In the genomic region with DNA sequence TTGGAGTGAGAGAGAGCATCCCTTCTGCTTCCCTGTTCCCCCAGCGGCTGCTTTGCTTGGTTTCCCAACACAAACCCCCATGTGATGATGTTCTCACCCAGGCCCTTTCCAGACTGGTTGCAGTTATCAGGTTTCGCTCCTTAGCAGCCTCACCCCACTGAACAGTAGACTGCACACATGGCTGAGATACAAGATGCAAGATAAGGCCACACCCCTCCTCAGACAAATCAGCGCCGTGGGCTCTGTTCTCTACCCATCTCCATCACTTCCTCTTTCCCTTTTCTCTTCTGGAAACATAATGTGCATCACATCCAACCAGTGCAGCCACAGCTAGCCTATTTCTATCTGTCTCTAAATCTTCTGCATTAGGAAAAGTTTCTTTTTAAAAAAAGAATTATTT, we compare ENCODE assay signal across 25 mouse cellular contexts. TPM values are rescaled to one million over a fixed set of nuclear protein-coding genes. Genes with fewer than 3 reads are reported as not detected.
DNase-seq lines count a peak whose midpoint lies in the region; ATAC-seq and TF ChIP-seq lines count a peak whose summit lies in the region.
"Had no signal": no experiment of that assay in that cellular context is flagged by ENCODE, and none has a peak within 500 bp of the region (broad histone marks: within the 10 kb centered on the region; RNA-seq: fewer than 3 reads in every experiment).

No protein-coding gene starts in this region.

- no peak overlapping the region for H3K9ac ChIP-seq in kidney, embryonic 15.5 days
- no peak overlapping the region for H3K9ac ChIP-seq in kidney, embryonic 14.5 days (ENCODE audit: low read depth, low read length)
- no peak overlapping the region for H3K9ac ChIP-seq in CH12.LX (ENCODE audit: insufficient read depth, low read depth)
- H3K9ac ChIP-seq: embryonic facial prominence, embryonic 13.5 days; forebrain, embryonic 13.5 days; forebrain, postnatal 0 days; heart, embryonic 15.5 days; hindbrain, embryonic 14.5 days had no signal

- TF ChIP-seq EP300 in CH12.LX (IDR thresholded peaks at IDR 0.05; ENCODE audit: low read length): no peak

- TF ChIP-seq CTCF in CH12.LX (conservative IDR thresholded peaks at IDR 0.05 in 1 of 2, IDR thresholded peaks at IDR 0.05 in 1 of 2; ENCODE audit: low read depth in 2 of 2, low read length in 2 of 2): no peak
- no peak for TF ChIP-seq CTCF in layer of hippocampus, adult 2 months (conservative IDR thresholded peaks at IDR 0.05)

- H3K4me3 ChIP-seq in kidney, embryonic 15.5 days (replicated peaks): no peak overlapping the region
- H3K4me3 ChIP-seq in kidney, embryonic 14.5 days (ENCODE audit: low read length): no peak overlapping the region
- no peak overlapping the region for H3K4me3 ChIP-seq in CH12.LX (replicated peaks in 1 of 3; ENCODE audit: low read depth in 2 of 3, low read length in 2 of 3, poor library complexity in 1 of 3)
- no peak overlapping the region for H3K4me3 ChIP-seq in layer of hippocampus, adult 2 months
- H3K4me3 ChIP-seq: embryonic facial prominence, embryonic 13.5 days; forebrain, embryonic 13.5 days; gastrocnemius, adult 2 months; heart, embryonic 10.5 days; heart, embryonic 15.5 days; hindbrain, embryonic 10.5 days had no signal

- no peak for TF ChIP-seq POLR2A in CH12.LX (IDR thresholded peaks at IDR 0.05; ENCODE audit: low read depth, low read length)

- H3K27me3 ChIP-seq in kidney, embryonic 15.5 days: no peaks in the 10 kb centered on the region
- H3K27me3 ChIP-seq in kidney, embryonic 14.5 days (ENCODE audit: control insufficient read depth, insufficient read depth, low read length): no peaks in the 10 kb centered on the region
- peaks cover 90% of the 10 kb centered on the region for H3K27me3 ChIP-seq in CH12.LX (replicated peaks)
- H3K27me3 ChIP-seq: forebrain, embryonic 13.5 days; heart, embryonic 15.5 days had no signal

- no peaks in the 10 kb centered on the region for H3K9me3 ChIP-seq in kidney, embryonic 15.5 days (replicated peaks)
- no peaks in the 10 kb centered on the region for H3K9me3 ChIP-seq in kidney, embryonic 14.5 days (ENCODE audit: control insufficient read depth, low read length)
- peaks cover 8% of the 10 kb centered on the region for H3K9me3 ChIP-seq in CH12.LX (replicated peaks; ENCODE audit: low read length)
- H3K9me3 ChIP-seq: embryonic facial prominence, embryonic 13.5 days; forebrain, embryonic 13.5 days; heart, embryonic 10.5 days; heart, embryonic 15.5 days; hindbrain, embryonic 10.5 days had no signal

- no peak overlapping the region for H3K4me2 ChIP-seq in kidney, embryonic 15.5 days
- no peak overlapping the region for H3K4me2 ChIP-seq in kidney, embryonic 14.5 days (replicated peaks; ENCODE audit: low read depth, low read length)
- no peak overlapping the region for H3K4me2 ChIP-seq in CH12.LX (ENCODE audit: insufficient read depth, low read depth, poor library complexity, severe bottlenecking)
- H3K4me2 ChIP-seq: embryonic facial prominence, embryonic 13.5 days; forebrain, embryonic 13.5 days; heart, embryonic 15.5 days; hindbrain, embryonic 14.5 days had no signal

- no peak for TF ChIP-seq RAD21 in CH12.LX (IDR thresholded peaks at IDR 0.05; ENCODE audit: low read depth, low read length)

- WGBS in kidney, embryonic 15.5 days: 38% methylated on average over 4 of the region's 4 CpGs
- WGBS in kidney, embryonic 14.5 days: 47% methylated on average over 4 of the region's 4 CpGs

- no peaks in the 10 kb centered on the region for H3K79me2 ChIP-seq in CH12.LX (replicated peaks; ENCODE audit: control insufficient read depth, extremely low read depth, insufficient read depth, poor library complexity, severe bottlenecking)

- H3K4me1 ChIP-seq in kidney, embryonic 15.5 days: no peaks in the 10 kb centered on the region
- H3K4me1 ChIP-seq in kidney, embryonic 14.5 days (ENCODE audit: control insufficient read depth, insufficient read depth, low read length): no peaks in the 10 kb centered on the region
- H3K4me1 ChIP-seq in CH12.LX (ENCODE audit: control insufficient read depth in 1 of 2, insufficient read depth in 2 of 2): peaks cover 4 to 10% of the 10 kb centered on the region in 2 experiments; a peak in 2 of 4 replicates
- H3K4me1 ChIP-seq: forebrain, embryonic 13.5 days; heart, embryonic 15.5 days; hindbrain, embryonic 10.5 days had no signal

- peak; percentile 58; the same call in 1 of the 2 replicates for ATAC-seq in kidney, embryonic 15.5 days (replicated peaks; ENCODE audit: low FRiP score)
- no peak for ATAC-seq in kidney, embryonic 14.5 days (ENCODE audit: low FRiP score, low TSS enrichment)
- peak; percentile 42 for ATAC-seq in megakaryocyte progenitor cell, adult 5-6 weeks (replicated peaks; ENCODE audit: poor library complexity)
- ATAC-seq: forebrain, embryonic 13.5 days; forebrain, postnatal 0 days; intestine, postnatal 0 days had no signal

- peak; percentile 48 for DNase-seq in CH12.LX (ENCODE audit: extremely low read depth)
- peak; percentile 38 for DNase-seq in NIH3T3 (ENCODE audit: low read depth)
- no peak for DNase-seq in right cerebral cortex, postnatal 4 days
- DNase-seq in layer of hippocampus, adult 2 months (ENCODE audit: low spot score in 2 of 2): no peak
- DNase-seq in gastrocnemius, adult 18-20 months (ENCODE audit: low spot score): no peak
- DNase-seq: adrenal gland, adult 2 months; adrenal gland, postnatal 25 days; cerebellum, adult 18-20 months; cerebellum, adult 9-11 months; forebrain, postnatal 0 days; gastrocnemius, adult 2 months; gastrocnemius, postnatal 25 days; heart, adult 11 months; heart, postnatal 14 days had no signal

- no peaks in the 10 kb centered on the region for H3K36me3 ChIP-seq in kidney, embryonic 15.5 days
- H3K36me3 ChIP-seq in kidney, embryonic 14.5 days (ENCODE audit: control insufficient read depth, insufficient read depth, low read length): no peaks in the 10 kb centered on the region
- H3K36me3 ChIP-seq in CH12.LX (replicated peaks in 1 of 2; ENCODE audit: control insufficient read depth in 1 of 2, insufficient read depth in 1 of 2, low read length in 1 of 2): no peaks in the 10 kb centered on the region
- H3K36me3 ChIP-seq: embryonic facial prominence, embryonic 13.5 days; heart, embryonic 10.5 days; heart, embryonic 15.5 days; hindbrain, embryonic 10.5 days had no signal

- dilution Hi-C loops in CH12.LX (cut with MboI; ENCODE audit: extremely low pct_ligation_motif_present, extremely low pct_unique_long_range_greater_than_20kb, low sequenced_read_pairs): no loop called here

- H3K27ac ChIP-seq in kidney, embryonic 15.5 days: no peak overlapping the region
- H3K27ac ChIP-seq in kidney, embryonic 14.5 days (ENCODE audit: low read depth, low read length): no peak overlapping the region
- no peak overlapping the region for H3K27ac ChIP-seq in CH12.LX (ENCODE audit: insufficient read depth, low read depth)
- H3K27ac ChIP-seq in layer of hippocampus, adult 2 months: no peak overlapping the region
- H3K27ac ChIP-seq: embryonic facial prominence, embryonic 13.5 days; forebrain, embryonic 13.5 days; gastrocnemius, adult 2 months; heart, embryonic 10.5 days; heart, embryonic 15.5 days; hindbrain, embryonic 10.5 days; hindbrain, embryonic 14.5 days had no signal

- in situ Hi-C loops in CH12.LX (cut with MboI; ENCODE audit: low pct_ligation_motif_present, low pct_unique_long_range_greater_than_20kb, low sequenced_read_pairs): no loop called here

RNA-seq across cellular contexts. Expression of a gene that starts 10.6 kb away (rescaled TPM):
- polyA plus RNA-seq in kidney, embryonic 15.5 days (2015; fragmentation: Nextera tagmentation; extraction: Ambion mirVana): 0.12 and 0.22 TPM in 2 replicates
- polyA plus RNA-seq in kidney, embryonic 14.5 days (2014; fragmentation: Nextera tagmentation; extraction: Ambion mirVana): 0.19 TPM in 1 of 2 replicates, not detected in the other
- not detected in 2 replicates for total RNA-seq in CH12.LX (2012; rRNA removed)
- not detected in 2 replicates for total RNA-seq in CH12.LX (2014; rRNA removed)
- not detected in 2 replicates for polyA plus RNA-seq in CH12.LX (2012; ENCODE audit: insufficient read length, low read depth)
- total RNA-seq in megakaryocyte progenitor cell, adult 5-6 weeks (2015): not detected in 2 replicates
- not detected in 2 replicates for total RNA-seq in megakaryocyte progenitor cell, adult 5-6 weeks (2017)
- not detected for total RNA-seq in layer of hippocampus, adult 2 months (2021)
- not detected for total RNA-seq in gastrocnemius, adult 18-20 months (2021)
- total RNA-seq: adrenal gland, adult 2 months; adrenal gland, postnatal 25 days; forebrain, postnatal 0 days; gastrocnemius, adult 2 months; gastrocnemius, postnatal 25 days; heart, postnatal 14 days had no signal
- polyA plus RNA-seq: adrenal gland, adult 2 months; cortical plate, adult 2 months; embryonic facial prominence, embryonic 13.5 days; forebrain, embryonic 13.5 days; forebrain, postnatal 0 days; heart, embryonic 10.5 days; hindbrain, embryonic 14.5 days; intestine, postnatal 0 days had no signal

RNA-seq across cellular contexts. Expression of a gene that starts 18.4 kb away (rescaled TPM):
- 382 and 391 TPM in 2 replicates for polyA plus RNA-seq in kidney, embryonic 15.5 days (2015; fragmentation: Nextera tagmentation; extraction: Ambion mirVana)
- polyA plus RNA-seq in kidney, embryonic 14.5 days (2014; fragmentation: Nextera tagmentation; extraction: Ambion mirVana): 195 and 382 TPM in 2 replicates
- 107 and 125 TPM in 2 replicates for total RNA-seq in CH12.LX (2012; rRNA removed)
- 161 and 166 TPM in 2 replicates for total RNA-seq in CH12.LX (2014; rRNA removed)
- polyA plus RNA-seq in CH12.LX (2012; ENCODE audit: insufficient read length, low read depth): 112 and 128 TPM in 2 replicates
- total RNA-seq in megakaryocyte progenitor cell, adult 5-6 weeks (2015): 84.9 and 85.3 TPM in 2 replicates
- 211 TPM in 2 replicates for total RNA-seq in megakaryocyte progenitor cell, adult 5-6 weeks (2017)
- total RNA-seq in layer of hippocampus, adult 2 months (2021): 10 to 100 TPM; 65.3 to 67.6 TPM
- total RNA-seq in gastrocnemius, adult 18-20 months (2021): 10 to 100 TPM; 71.3 to 96.1 TPM

RNA-seq across cellular contexts. Expression of a gene that starts 50.1 kb away (rescaled TPM):
- polyA plus RNA-seq in kidney, embryonic 15.5 days (2015; fragmentation: Nextera tagmentation; extraction: Ambion mirVana): 0.28 and 0.32 TPM in 2 replicates
- 0.27 TPM in 1 of 2 replicates, not detected in the other for polyA plus RNA-seq in kidney, embryonic 14.5 days (2014; fragmentation: Nextera tagmentation; extraction: Ambion mirVana)
- total RNA-seq in CH12.LX (2012; rRNA removed): 0.29 and 0.30 TPM in 2 replicates
- total RNA-seq in CH12.LX (2014; rRNA removed): 0.34 TPM in 1 of 2 replicates, not detected in the other
- polyA plus RNA-seq in CH12.LX (2012; ENCODE audit: insufficient read length, low read depth): 0.23 TPM in 1 of 2 replicates, not detected in the other
- 1.1 TPM in 1 of 2 replicates, not detected in the other for total RNA-seq in megakaryocyte progenitor cell, adult 5-6 weeks (2015)
- 0.68 TPM in 1 of 2 replicates, not detected in the other for total RNA-seq in megakaryocyte progenitor cell, adult 5-6 weeks (2017)
- total RNA-seq in layer of hippocampus, adult 2 months (2021): under 1 TPM; 0.51 to 0.56 TPM
- not detected for total RNA-seq in gastrocnemius, adult 18-20 months (2021)
- total RNA-seq: gastrocnemius, postnatal 25 days; heart, postnatal 14 days had no signal
- polyA plus RNA-seq: intestine, postnatal 0 days had no signal

RNA-seq across cellular contexts. Expression of a gene that starts 57.2 kb away (rescaled TPM):
- polyA plus RNA-seq in kidney, embryonic 15.5 days (2015; fragmentation: Nextera tagmentation; extraction: Ambion mirVana): 30.2 and 33.2 TPM in 2 replicates
- 32.1 and 43.2 TPM in 2 replicates for polyA plus RNA-seq in kidney, embryonic 14.5 days (2014; fragmentation: Nextera tagmentation; extraction: Ambion mirVana)
- total RNA-seq in CH12.LX (2012; rRNA removed): 14.6 and 23.7 TPM in 2 replicates
- 40.0 and 52.3 TPM in 2 replicates for total RNA-seq in CH12.LX (2014; rRNA removed)
- polyA plus RNA-seq in CH12.LX (2012; ENCODE audit: insufficient read length, low read depth): 10.5 and 11.1 TPM in 2 replicates
- total RNA-seq in megakaryocyte progenitor cell, adult 5-6 weeks (2015): 14.3 and 17.8 TPM in 2 replicates
- 7.1 and 10.9 TPM in 2 replicates for total RNA-seq in megakaryocyte progenitor cell, adult 5-6 weeks (2017)
- total RNA-seq in layer of hippocampus, adult 2 months (2021): 1 to 10 TPM; 6.4 to 6.6 TPM
- total RNA-seq in gastrocnemius, adult 18-20 months (2021): 1 to 10 TPM; 2.4 to 3.7 TPM

RNA-seq across cellular contexts. Expression of a gene that starts 58.8 kb away (rescaled TPM):
- 0.26 and 0.29 TPM in 2 replicates for polyA plus RNA-seq in kidney, embryonic 15.5 days (2015; fragmentation: Nextera tagmentation; extraction: Ambion mirVana)
- 0.87 and 0.90 TPM in 2 replicates for polyA plus RNA-seq in kidney, embryonic 14.5 days (2014; fragmentation: Nextera tagmentation; extraction: Ambion mirVana)
- total RNA-seq in CH12.LX (2012; rRNA removed) (0.13 TPM in 1 of 2 replicates, not detected in the other), CH12.LX (2014; rRNA removed) (not detected in 2 replicates)
- not detected in 2 replicates for polyA plus RNA-seq in CH12.LX (2012; ENCODE audit: insufficient read length, low read depth)
- not detected in 2 replicates for total RNA-seq in megakaryocyte progenitor cell, adult 5-6 weeks (2015)
- not detected in 2 replicates for total RNA-seq in megakaryocyte progenitor cell, adult 5-6 weeks (2017)
- total RNA-seq in layer of hippocampus, adult 2 months (2021): not detected
- total RNA-seq in gastrocnemius, adult 18-20 months (2021): under 1 TPM in 1 of 2 experiments, not detected in 1; 0.26 TPM
- total RNA-seq: adrenal gland, adult 2 months; heart, postnatal 14 days had no signal
- polyA plus RNA-seq: adrenal gland, adult 2 months had no signal

Comparison
In these comparisons a context has a peak if more than half of its experiments do, and no peak if none do; other contexts are left out.
1. DNase-seq: peak in CH12.LX (single experiment) and NIH3T3 (single experiment); none in right cerebral cortex, postnatal 4 days (single experiment), layer of hippocampus, adult 2 months (0 of 2) and gastrocnemius, adult 18-20 months (single experiment).